Mouse (Mus musculus) liver (tissue): ENCODE data around the gene Accsl.
A peak's percentile ranks its signal among the peaks of the same experiment; 100 is the strongest.

Experiments used
- DNase-seq: peaks from one replicate; pipeline ENCODE4 v3.0.0-alpha.2; 2020; ENCODE audit warnings: mixed read lengths

Gene Accsl

GRCm38 (mm10) chr2:93869107-93869600 lies at the start of gene Accsl:
Gene Accsl (minus strand): TSS chr2:93869157.
- no peak for DNase-seq

GRCm38 (mm10) chr2:93913552-93913951 lies 44.6 kb upstream of the Accsl start:
- no peak for DNase-seq

GRCm38 (mm10) chr2:93911942-93912341 lies 43.0 kb upstream of the Accsl start:
- DNase-seq, result no peak

GRCm38 (mm10) chr2:93909716-93910115 lies 40.8 kb upstream of the Accsl start:
- no peak for DNase-seq

- DNase-seq, result no peak
Observed at GRCm38 (mm10) chr2:93907519-93908294, 38.8 kb upstream of the Accsl start.

- no peak for DNase-seq
Observed at GRCm38 (mm10) chr2:93906316-93906715, 37.4 kb upstream of the Accsl start.

- no peak for DNase-seq
Observed at GRCm38 (mm10) chr2:93903415-93903814, 34.5 kb upstream of the Accsl start.

- no peak for DNase-seq
Observed at GRCm38 (mm10) chr2:93902680-93903305, 33.8 kb upstream of the Accsl start.

- peak; percentile 50 for DNase-seq
Observed at GRCm38 (mm10) chr2:93899397-93900380, 30.7 kb upstream of the Accsl start.

- peak; percentile 49 for DNase-seq
Observed at GRCm38 (mm10) chr2:93891611-93892280, 22.8 kb upstream of the Accsl start.

GRCm38 (mm10) chr2:93890143-93890542 lies 21.2 kb upstream of the Accsl start:
- DNase-seq, result no peak

GRCm38 (mm10) chr2:93889071-93889470 lies 20.1 kb upstream of the Accsl start:
- DNase-seq, result no peak

GRCm38 (mm10) chr2:93888366-93888765 lies 19.4 kb upstream of the Accsl start:
- no peak for DNase-seq

- no peak for DNase-seq
Observed at GRCm38 (mm10) chr2:93887273-93887672, 18.3 kb upstream of the Accsl start.

- DNase-seq, result peak; percentile 11
Observed at GRCm38 (mm10) chr2:93886013-93886794, 17.2 kb upstream of the Accsl start.

- DNase-seq, result no peak
Observed at GRCm38 (mm10) chr2:93883066-93883465, 14.1 kb upstream of the Accsl start.

GRCm38 (mm10) chr2:93881640-93882367 lies 12.8 kb upstream of the Accsl start:
- no peak for DNase-seq

- no peak for DNase-seq
Observed at GRCm38 (mm10) chr2:93880981-93881380, 12.0 kb upstream of the Accsl start.

GRCm38 (mm10) chr2:93880450-93880849 lies 11.5 kb upstream of the Accsl start:
- DNase-seq, result no peak

GRCm38 (mm10) chr2:93877005-93877404 lies 8.0 kb upstream of the Accsl start:
- DNase-seq, result no peak

- no peak for DNase-seq
Observed at GRCm38 (mm10) chr2:93874606-93875005, 5.6 kb upstream of the Accsl start.
